Mouse (Mus musculus) hindbrain, embryonic 15.5 days (tissue): ENCODE results near the gene Zc2hc1c. TPM values are rescaled to one million over a fixed set of nuclear protein-coding genes. Genes with fewer than 3 reads are reported as not detected.
"Not testable (repeated sequence)": the region's sequence is repeated elsewhere in the genome, so short reads cannot be mapped to it uniquely, and the experiment has no call there.

Experiments used
- ATAC-seq: fragments of 200-750 bp; cut with Nextera tagmentation; 2 replicates; pipeline ENCODE4 v1.8.0; 2017; ENCODE audit warnings: low read depth, moderate number of reproducible peaks, moderate TSS enrichment; ENCODE audit not compliant: low FRiP score
- H3K27ac ChIP-seq: fragments of 300-500 bp; sonication (generic); replicated peaks from 2 replicates; pipeline ENCODE4 v1.5.1; 2015; ENCODE audit warnings: mild to moderate bottlenecking, inconsistent platforms
- H3K27me3 ChIP-seq: fragments of 300-500 bp; sonication (generic); 2 replicates; pipeline ENCODE4 v1.6.1; 2015; ENCODE audit warnings: control low read depth, inconsistent platforms
- H3K36me3 ChIP-seq: fragments of 300-500 bp; sonication (generic); 2 replicates; pipeline ENCODE4 v1.6.1; 2015; ENCODE audit warnings: control low read depth, inconsistent platforms
- H3K4me1 ChIP-seq: fragments of 300-500 bp; sonication (generic); replicated peaks from 2 replicates; pipeline ENCODE4 v1.6.1; 2015; ENCODE audit warnings: control low read depth, inconsistent platforms
- H3K4me2 ChIP-seq: fragments of 300-500 bp; sonication (generic); 2 replicates; pipeline ENCODE4 v1.6.1; 2015; ENCODE audit warnings: moderate library complexity, mild to moderate bottlenecking, inconsistent platforms
- H3K4me3 ChIP-seq: fragments of 300-500 bp; sonication (generic); 2 replicates; pipeline ENCODE4 v1.5.1; 2015; ENCODE audit warnings: mild to moderate bottlenecking, inconsistent platforms
- H3K9ac ChIP-seq: fragments of 300-500 bp; sonication (generic); 2 replicates; pipeline ENCODE4 v1.6.1; 2015; ENCODE audit warnings: inconsistent platforms
- H3K9me3 ChIP-seq: fragments of 300-500 bp; sonication (generic); 2 replicates; pipeline ENCODE4 v1.6.1; 2016; ENCODE audit warnings: control low read depth, inconsistent platforms
- WGBS: fragments of 180-500 bp; shearing (Covaris S2); methylation state at CpG from one replicate; pipeline ENCODE4 v1.1.7; 2015; 5-methylcytosine and 5-hydroxymethylcytosine counted together
- polyA plus RNA-seq: library from polyadenylated mRNA; unstranded; fragments of >200 nt; fragmentation: Nextera tagmentation; extraction: Ambion mirVana; gene quantifications from 2 replicates; pipeline ENCODE4 v1.2.1, GENCODE M21; 2015

Zc2hc1c gene
- polyA plus RNA-seq, 1 experiment from 2014 or later: 2.2 TPM

GRCm38 (mm10) chr12:85271132-85271842, 17.1 kb upstream of the Zc2hc1c start:
- no peak for ATAC-seq
- Histone ChIP-seq H3K4me2 (peak overlapping the region; percentile 66; the same call in 1 of the 2 replicates), H3K27ac (no peak overlapping the region), H3K36me3 (peaks cover 3% of the 10 kb centered on the region; the same call in 1 of the 2 replicates), H3K4me1 (peaks cover 9% of the 10 kb centered on the region), H3K9ac (no peak overlapping the region), H3K4me3 (no peak overlapping the region), H3K9me3 (no peaks in the 10 kb centered on the region), H3K27me3 (no peaks in the 10 kb centered on the region)
- 76% methylated on average over 7 of the region's 7 CpGs for WGBS

GRCm38 (mm10) chr12:85271843-85272206, 16.6 kb upstream of the Zc2hc1c start:
- Histone ChIP-seq H3K27me3 (no peaks in the 10 kb centered on the region), H3K9me3 (no peaks in the 10 kb centered on the region), H3K4me1 (peaks cover 9% of the 10 kb centered on the region), H3K9ac (no peak overlapping the region), H3K36me3 (peaks cover under 1% of the 10 kb centered on the region; the same call in 1 of the 2 replicates), H3K4me3 (no peak overlapping the region), H3K27ac (no peak overlapping the region), H3K4me2 (no peak overlapping the region)
- ATAC-seq: no peak
- WGBS: 81% methylated on average over 4 of the region's 4 CpGs

- Histone ChIP-seq H3K4me1 (peaks cover 9% of the 10 kb centered on the region), H3K27ac (no peak overlapping the region), H3K4me2 (no peak overlapping the region), H3K9me3 (no peaks in the 10 kb centered on the region), H3K36me3 (no peaks in the 10 kb centered on the region), H3K9ac (no peak overlapping the region), H3K4me3 (no peak overlapping the region), H3K27me3 (no peaks in the 10 kb centered on the region)
- WGBS: 90% methylated on average over 10 of the region's 10 CpGs
- no peak for ATAC-seq
Measured at GRCm38 (mm10) chr12:85273508-85273907, 14.9 kb upstream of the Zc2hc1c start.

- no peak overlapping the region for H3K4me2 ChIP-seq
- no peaks in the 10 kb centered on the region for H3K27me3 ChIP-seq
- H3K9ac ChIP-seq: no peak overlapping the region
- no peak for ATAC-seq
- no peaks in the 10 kb centered on the region for H3K36me3 ChIP-seq
- no peak overlapping the region for H3K27ac ChIP-seq
- 55% methylated on average over 5 of the region's 5 CpGs for WGBS
- peaks cover 8% of the 10 kb centered on the region for H3K4me1 ChIP-seq
- H3K9me3 ChIP-seq: no peaks in the 10 kb centered on the region
- no peak overlapping the region for H3K4me3 ChIP-seq
Measured at GRCm38 (mm10) chr12:85276273-85276672, 12.1 kb upstream of the Zc2hc1c start.

GRCm38 (mm10) chr12:85278919-85279318, 9.5 kb upstream of the Zc2hc1c start:
- H3K27me3 ChIP-seq: no peaks in the 10 kb centered on the region
- WGBS: 97% methylated on average over 10 of the region's 10 CpGs
- ATAC-seq: no peak
- H3K4me2 ChIP-seq: no peak overlapping the region
- peaks cover 8% of the 10 kb centered on the region for H3K4me1 ChIP-seq
- H3K9me3 ChIP-seq: no peaks in the 10 kb centered on the region
- no peaks in the 10 kb centered on the region for H3K36me3 ChIP-seq
- H3K4me3 ChIP-seq: no peak overlapping the region
- no peak overlapping the region for H3K9ac ChIP-seq
- no peak overlapping the region for H3K27ac ChIP-seq

GRCm38 (mm10) chr12:85279396-85280080, 8.9 kb upstream of the Zc2hc1c start:
- peaks cover 8% of the 10 kb centered on the region for H3K4me1 ChIP-seq
- no peaks in the 10 kb centered on the region for H3K36me3 ChIP-seq
- no peaks in the 10 kb centered on the region for H3K27me3 ChIP-seq
- H3K4me3 ChIP-seq: peak overlapping the region; percentile 72
- 5% methylated on average over 10 of the region's 10 CpGs for WGBS
- no peaks in the 10 kb centered on the region for H3K9me3 ChIP-seq
- H3K4me2 ChIP-seq: peak overlapping the region; percentile 89
- peak overlapping the region; percentile 69 for H3K9ac ChIP-seq
- peak overlapping the region; percentile 78 for H3K27ac ChIP-seq
- peak; percentile 53 for ATAC-seq

- Histone ChIP-seq H3K27ac (peak overlapping the region; percentile 78), H3K4me3 (peak overlapping the region; percentile 72), H3K4me2 (peak overlapping the region; percentile 89), H3K27me3 (no peaks in the 10 kb centered on the region), H3K36me3 (no peaks in the 10 kb centered on the region), H3K4me1 (peaks cover 8% of the 10 kb centered on the region), H3K9me3 (no peaks in the 10 kb centered on the region), H3K9ac (peak overlapping the region; percentile 69)
- under 1% methylated on average over 31 of the region's 31 CpGs for WGBS
- peak; percentile 97 for ATAC-seq
Measured at GRCm38 (mm10) chr12:85280105-85280844, 8.1 kb upstream of the Zc2hc1c start.

- peak overlapping the region; percentile 72 for H3K4me3 ChIP-seq
- 58% methylated on average over 12 of the region's 12 CpGs for WGBS
- no peaks in the 10 kb centered on the region for H3K27me3 ChIP-seq
- H3K36me3 ChIP-seq: no peaks in the 10 kb centered on the region
- H3K27ac ChIP-seq: 0 out of 2 replicates have a peak overlapping the region, but pooled peaks have one; percentile 9
- ATAC-seq: no peak
- H3K4me1 ChIP-seq: peaks cover 8% of the 10 kb centered on the region
- peak overlapping the region; percentile 89 for H3K4me2 ChIP-seq
- H3K9ac ChIP-seq: no peak overlapping the region
- H3K9me3 ChIP-seq: no peaks in the 10 kb centered on the region
Measured at GRCm38 (mm10) chr12:85280845-85281651, 7.3 kb upstream of the Zc2hc1c start.

GRCm38 (mm10) chr12:85281756-85282155, 6.6 kb upstream of the Zc2hc1c start:
- not testable (repeated sequence) for H3K4me2 ChIP-seq
- WGBS: 88% methylated on average over 1 of the region's 4 CpGs

GRCm38 (mm10) chr12:85284331-85284730, 4.1 kb upstream of the Zc2hc1c start:
- WGBS: 67% methylated on average over 8 of the region's 8 CpGs

More at GRCm38 (mm10) chr12:85281756-85282155, 6.6 kb upstream of the Zc2hc1c start:
- H3K27ac ChIP-seq, ATAC-seq, H3K4me3 ChIP-seq, H3K27me3 ChIP-seq, H3K36me3 ChIP-seq, H3K9ac ChIP-seq, H3K9me3 ChIP-seq, H3K4me1 ChIP-seq: not testable (repeated sequence)

GRCm38 (mm10) chr12:85284996-85285395, 3.4 kb upstream of the Zc2hc1c start:
- Histone ChIP-seq H3K9ac (no peak overlapping the region), H3K27me3 (no peaks in the 10 kb centered on the region), H3K36me3 (no peaks in the 10 kb centered on the region), H3K9me3 (no peaks in the 10 kb centered on the region), H3K4me1 (peaks cover 23% of the 10 kb centered on the region), H3K4me3 (no peak overlapping the region), H3K27ac (no peak overlapping the region), H3K4me2 (no peak overlapping the region)
- ATAC-seq: no peak
- WGBS: 95% methylated on average over 4 of the region's 4 CpGs

More at GRCm38 (mm10) chr12:85284331-85284730, 4.1 kb upstream of the Zc2hc1c start:
- no peak overlapping the region for H3K4me3 ChIP-seq
- H3K9ac ChIP-seq: no peak overlapping the region
- no peak overlapping the region for H3K27ac ChIP-seq
- H3K27me3 ChIP-seq: no peaks in the 10 kb centered on the region
- no peak overlapping the region for H3K4me2 ChIP-seq
- H3K36me3 ChIP-seq: no peaks in the 10 kb centered on the region
- H3K4me1 ChIP-seq: peaks cover 24% of the 10 kb centered on the region
- ATAC-seq: no peak
- no peaks in the 10 kb centered on the region for H3K9me3 ChIP-seq
